Mouse (Mus musculus): ENCODE results near the gene Fignl1. TPM values are rescaled to one million over a fixed set of nuclear protein-coding genes. Genes with fewer than 3 reads are reported as not detected.

The Fignl1 gene
- polyA plus RNA-seq, 1 experiment = 89.3 TPM

- TF ChIP-seq POLR2A (IDR thresholded peaks at IDR 0.05; ENCODE audit: insufficient read depth, low read length) (no peak), EP300 (IDR thresholded peaks at IDR 0.05; ENCODE audit: insufficient read depth, low read depth, low read length) (no peak), CTCF (IDR thresholded peaks at IDR 0.05; ENCODE audit: low read depth, low read length) (no peak)
- peak overlapping the region; percentile 71 for H3K9ac ChIP-seq (ENCODE audit: low read depth, poor library complexity, severe bottlenecking)
These were observed 22.8 kb upstream of the Fignl1 start for GRCm38 (mm10) chr11:11831526-11831925.

GRCm38 (mm10) chr11:11830884-11831495 is 22.2 kb upstream of the Fignl1 start:
- no peak for TF ChIP-seq EP300 (IDR thresholded peaks at IDR 0.05; ENCODE audit: insufficient read depth, low read depth, low read length)
- no peak for TF ChIP-seq CTCF (IDR thresholded peaks at IDR 0.05; ENCODE audit: low read depth, low read length)
- TF ChIP-seq POLR2A (IDR thresholded peaks at IDR 0.05; ENCODE audit: insufficient read depth, low read length) = no peak
- Histone ChIP-seq H3K27ac (ENCODE audit: insufficient read depth, low read length) (peak overlapping the region; percentile 37), H3K9me3 (replicated peaks; ENCODE audit: control insufficient read depth, insufficient read depth, low read length, poor library complexity, severe bottlenecking) (peaks cover 23% of the 10 kb centered on the region), H3K9ac (ENCODE audit: low read depth, poor library complexity, severe bottlenecking) (peak overlapping the region; percentile 35; the same call in 1 of the 2 replicates), H3K4me1 (ENCODE audit: control insufficient read depth, insufficient read depth, low read length) (peaks cover 8% of the 10 kb centered on the region), H3K4me3 (ENCODE audit: low read depth, low read length) (no peak overlapping the region), H3K36me3 (ENCODE audit: control insufficient read depth, insufficient read depth, low read length, poor library complexity, severe bottlenecking) (no peaks in the 10 kb centered on the region; the same call in 1 of the 2 replicates), H3K27me3 (ENCODE audit: control insufficient read depth, insufficient read depth, low read length, poor library complexity, severe bottlenecking) (no peaks in the 10 kb centered on the region)

More at GRCm38 (mm10) chr11:11831526-11831925, 22.8 kb upstream of the Fignl1 start:
- H3K4me3 ChIP-seq (ENCODE audit: low read depth, low read length) = no peak overlapping the region
- H3K4me1 ChIP-seq (ENCODE audit: control insufficient read depth, insufficient read depth, low read length) = peaks cover 8% of the 10 kb centered on the region
- H3K27ac ChIP-seq (ENCODE audit: insufficient read depth, low read length) = peak overlapping the region; percentile 80
- peaks cover 17% of the 10 kb centered on the region for H3K9me3 ChIP-seq (replicated peaks; ENCODE audit: control insufficient read depth, insufficient read depth, low read length, poor library complexity, severe bottlenecking)
- no peaks in the 10 kb centered on the region for H3K27me3 ChIP-seq (ENCODE audit: control insufficient read depth, insufficient read depth, low read length, poor library complexity, severe bottlenecking)
- no peaks in the 10 kb centered on the region; the same call in 1 of the 2 replicates for H3K36me3 ChIP-seq (ENCODE audit: control insufficient read depth, insufficient read depth, low read length, poor library complexity, severe bottlenecking)

GRCm38 (mm10) chr11:11829161-11830000 is 20.6 kb upstream of the Fignl1 start:
- no peaks in the 10 kb centered on the region; the same call in 1 of the 2 replicates for H3K36me3 ChIP-seq (ENCODE audit: control insufficient read depth, insufficient read depth, low read length, poor library complexity, severe bottlenecking)
- peak overlapping the region; percentile 92 for H3K27ac ChIP-seq (ENCODE audit: insufficient read depth, low read length)
- H3K4me3 ChIP-seq (ENCODE audit: low read depth, low read length) = no peak overlapping the region
- peaks cover 28% of the 10 kb centered on the region for H3K9me3 ChIP-seq (replicated peaks; ENCODE audit: control insufficient read depth, insufficient read depth, low read length, poor library complexity, severe bottlenecking)
- H3K9ac ChIP-seq (ENCODE audit: low read depth, poor library complexity, severe bottlenecking) = peak overlapping the region; percentile 35
- peaks cover 8% of the 10 kb centered on the region for H3K4me1 ChIP-seq (ENCODE audit: control insufficient read depth, insufficient read depth, low read length)
- no peak for TF ChIP-seq CTCF (IDR thresholded peaks at IDR 0.05; ENCODE audit: low read depth, low read length)
- peak; percentile 85 for TF ChIP-seq EP300 (IDR thresholded peaks at IDR 0.05; ENCODE audit: insufficient read depth, low read depth, low read length)
- H3K27me3 ChIP-seq (ENCODE audit: control insufficient read depth, insufficient read depth, low read length, poor library complexity, severe bottlenecking) = no peaks in the 10 kb centered on the region

GRCm38 (mm10) chr11:11828761-11829160 is 20.0 kb upstream of the Fignl1 start:
- Histone ChIP-seq H3K27me3 (ENCODE audit: control insufficient read depth, insufficient read depth, low read length, poor library complexity, severe bottlenecking) (no peaks in the 10 kb centered on the region), H3K4me1 (ENCODE audit: control insufficient read depth, insufficient read depth, low read length) (peaks cover 10% of the 10 kb centered on the region), H3K36me3 (ENCODE audit: control insufficient read depth, insufficient read depth, low read length, poor library complexity, severe bottlenecking) (no peaks in the 10 kb centered on the region; the same call in 1 of the 2 replicates), H3K9ac (ENCODE audit: low read depth, poor library complexity, severe bottlenecking) (peak overlapping the region; percentile 35), H3K4me3 (ENCODE audit: low read depth, low read length) (no peak overlapping the region), H3K27ac (ENCODE audit: insufficient read depth, low read length) (peak overlapping the region; percentile 92), H3K9me3 (replicated peaks; ENCODE audit: control insufficient read depth, insufficient read depth, low read length, poor library complexity, severe bottlenecking) (peaks cover 28% of the 10 kb centered on the region)
- TF ChIP-seq EP300 (IDR thresholded peaks at IDR 0.05; ENCODE audit: insufficient read depth, low read depth, low read length) (peak; percentile 79; the same call in 1 of the 2 replicates), POLR2A (IDR thresholded peaks at IDR 0.05; ENCODE audit: insufficient read depth, low read length) (no peak), CTCF (IDR thresholded peaks at IDR 0.05; ENCODE audit: low read depth, low read length) (no peak)

- no peak for TF ChIP-seq EP300 (IDR thresholded peaks at IDR 0.05; ENCODE audit: insufficient read depth, low read depth, low read length)
- no peak for TF ChIP-seq CTCF (IDR thresholded peaks at IDR 0.05; ENCODE audit: low read depth, low read length)
- TF ChIP-seq POLR2A (IDR thresholded peaks at IDR 0.05; ENCODE audit: insufficient read depth, low read length) = no peak
- Histone ChIP-seq H3K27me3 (ENCODE audit: control insufficient read depth, insufficient read depth, low read length, poor library complexity, severe bottlenecking) (no peaks in the 10 kb centered on the region), H3K36me3 (ENCODE audit: control insufficient read depth, insufficient read depth, low read length, poor library complexity, severe bottlenecking) (no peaks in the 10 kb centered on the region; the same call in 1 of the 2 replicates), H3K4me3 (ENCODE audit: low read depth, low read length) (no peak overlapping the region), H3K9ac (ENCODE audit: low read depth, poor library complexity, severe bottlenecking) (peak overlapping the region; percentile 35; the same call in 1 of the 2 replicates), H3K9me3 (replicated peaks; ENCODE audit: control insufficient read depth, insufficient read depth, low read length, poor library complexity, severe bottlenecking) (peaks cover 28% of the 10 kb centered on the region), H3K27ac (ENCODE audit: insufficient read depth, low read length) (peak overlapping the region; percentile 92), H3K4me1 (ENCODE audit: control insufficient read depth, insufficient read depth, low read length) (peaks cover 10% of the 10 kb centered on the region)
These were observed 19.5 kb upstream of the Fignl1 start for GRCm38 (mm10) chr11:11828251-11828650.
